Mouse (Mus musculus): Measurements from ENCODE around the gene Brix1. TPM values are rescaled to one million over a fixed set of nuclear protein-coding genes. Genes with fewer than 3 reads are reported as not detected.

The Brix1 gene
- polyA plus RNA-seq (2017; shearing (Covaris generic)): 127 TPM

GRCm38 (mm10) chr15:10485484-10486364 lies at the start of gene Brix1, which contains the start of gene Rad1:
Brix1 (minus strand) TSS chr15:10485947.
Rad1 (plus strand) TSS chr15:10486018.

GRCm38 (mm10) chr15:10470151-10470831 lies 15.5 kb downstream of the Brix1 start, which contains the start of gene Dnajc21:
Dnajc21 (minus strand) TSS chr15:10470516.

Other genes with a start within 250 kb of the Brix1 start
- not detected for gene Gm21973, start 160.6 kb downstream of the Brix1 start, polyA plus RNA-seq (2017; shearing (Covaris generic))
- not detected for gene Agxt2, start 127.4 kb downstream of the Brix1 start, polyA plus RNA-seq (2017; shearing (Covaris generic))
- gene Dnajc21, start 15.4 kb downstream of the Brix1 start, polyA plus RNA-seq (2017; shearing (Covaris generic)): 4.6 TPM
- gene Rad1, start 71 bp upstream of the Brix1 start, polyA plus RNA-seq (2017; shearing (Covaris generic)): 53.0 TPM
- gene Ttc23l, start 72.7 kb upstream of the Brix1 start, polyA plus RNA-seq (2017; shearing (Covaris generic)): not detected
- gene Rai14, start 228.7 kb upstream of the Brix1 start, polyA plus RNA-seq (2017; shearing (Covaris generic)): 2.1 TPM

All from inflammation-experienced regulatory T-cells, adult 16 weeks (primary cell).